In the genomic region with DNA sequence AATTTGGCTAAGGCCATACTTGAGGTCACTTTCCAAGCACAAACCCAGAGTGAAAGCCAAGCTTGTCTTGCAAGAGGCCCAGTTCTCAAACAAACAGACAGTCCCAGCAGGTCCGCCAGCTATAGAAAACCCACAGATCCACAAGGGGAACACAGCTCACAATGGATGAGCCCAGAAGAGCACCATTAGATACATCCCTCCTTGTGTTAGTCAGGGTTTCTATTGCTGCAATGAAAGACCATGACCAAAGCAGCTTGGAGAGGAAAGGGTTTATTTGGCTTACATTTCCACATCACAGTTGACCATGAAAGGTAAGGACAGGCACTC, we compare ENCODE assay signal across 12 mouse cellular contexts. TPM values are rescaled to one million over a fixed set of nuclear protein-coding genes. Genes with fewer than 3 reads are reported as not detected.
DNase-seq lines count a peak whose midpoint lies in the region; ATAC-seq lines count a peak whose summit lies in the region.
"Had no signal": no experiment of that assay in that cellular context is flagged by ENCODE, and none has a peak within 500 bp of the region (broad histone marks: within the 10 kb centered on the region; RNA-seq: fewer than 3 reads in every experiment).

No protein-coding gene starts in this region.

- no peaks in the 10 kb centered on the region for H3K9me3 ChIP-seq in kidney, embryonic 15.5 days (replicated peaks)
- no peaks in the 10 kb centered on the region for H3K9me3 ChIP-seq in embryonic facial prominence, embryonic 14.5 days (ENCODE audit: control insufficient read depth, low read length)
- no peaks in the 10 kb centered on the region for H3K9me3 ChIP-seq in forebrain, embryonic 14.5 days (replicated peaks; ENCODE audit: control insufficient read depth, low read length)
- H3K9me3 ChIP-seq in limb, embryonic 12.5 days, result no peaks in the 10 kb centered on the region
- H3K9me3 ChIP-seq: heart, embryonic 13.5 days; megakaryocyte, embryonic 14.5 days had no signal

- no peak for ATAC-seq in kidney, embryonic 15.5 days (replicated peaks; ENCODE audit: low FRiP score)
- 0 out of 2 replicates have a peak, but pooled peaks have one; percentile 10 for ATAC-seq in embryonic facial prominence, embryonic 14.5 days (ENCODE audit: low read depth)
- ATAC-seq in forebrain, embryonic 14.5 days, result 0 out of 2 replicates have a peak, but pooled peaks have one; percentile 3
- ATAC-seq in limb, embryonic 12.5 days (ENCODE audit: insufficient number of reproducible peaks, insufficient read depth, low FRiP score, low TSS enrichment, low read depth), result no peak

- DNase-seq in kidney, postnatal 10 days, result no peak
- DNase-seq in embryonic facial prominence, embryonic 14.5 days (ENCODE audit: low spot score), result no peak
- DNase-seq in forebrain, embryonic 14.5 days (ENCODE audit: low spot score), result no peak
- DNase-seq in adrenal gland, postnatal 25 days, result no peak
- DNase-seq in left cerebral cortex, adult 9 months (ENCODE audit: low spot score in 2 of 2), result no peak

- H3K4me3 ChIP-seq in kidney, embryonic 15.5 days (replicated peaks), result no peak overlapping the region
- H3K4me3 ChIP-seq in embryonic facial prominence, embryonic 14.5 days (ENCODE audit: low read depth, low read length), result no peak overlapping the region
- no peak overlapping the region for H3K4me3 ChIP-seq in forebrain, embryonic 14.5 days (ENCODE audit: low read depth, low read length)
- no peak overlapping the region for H3K4me3 ChIP-seq in limb, embryonic 12.5 days (replicated peaks)
- H3K4me3 ChIP-seq: left cerebral cortex, adult 2 months had no signal

- H3K4me1 ChIP-seq in kidney, embryonic 15.5 days, result peaks cover 56% of the 10 kb centered on the region
- peaks cover 13% of the 10 kb centered on the region for H3K4me1 ChIP-seq in embryonic facial prominence, embryonic 14.5 days (ENCODE audit: control insufficient read depth, insufficient read depth, low read length)
- H3K4me1 ChIP-seq in forebrain, embryonic 14.5 days (ENCODE audit: control insufficient read depth, insufficient read depth, low read length), result peaks cover 5% of the 10 kb centered on the region; the same call in 1 of the 2 replicates
- H3K4me1 ChIP-seq in limb, embryonic 12.5 days (replicated peaks), result peaks cover 14% of the 10 kb centered on the region

- H3K4me2 ChIP-seq in kidney, embryonic 15.5 days, result no peak overlapping the region
- H3K4me2 ChIP-seq in embryonic facial prominence, embryonic 14.5 days (ENCODE audit: low read depth, low read length), result no peak overlapping the region
- no peak overlapping the region for H3K4me2 ChIP-seq in forebrain, embryonic 14.5 days (ENCODE audit: low read length)
- H3K4me2 ChIP-seq in limb, embryonic 12.5 days, result no peak overlapping the region

- no peaks in the 10 kb centered on the region for H3K36me3 ChIP-seq in kidney, embryonic 15.5 days
- no peaks in the 10 kb centered on the region for H3K36me3 ChIP-seq in embryonic facial prominence, embryonic 14.5 days (ENCODE audit: control insufficient read depth, insufficient read depth, low read length)
- no peaks in the 10 kb centered on the region for H3K36me3 ChIP-seq in forebrain, embryonic 14.5 days (ENCODE audit: control insufficient read depth, insufficient read depth, low read length)
- no peaks in the 10 kb centered on the region for H3K36me3 ChIP-seq in limb, embryonic 12.5 days
- H3K36me3 ChIP-seq: heart, embryonic 13.5 days had no signal

- 95% methylated on average over 1 of the region's 1 CpGs for WGBS in kidney, embryonic 15.5 days
- 63% methylated on average over 1 of the region's 1 CpGs for WGBS in embryonic facial prominence, embryonic 14.5 days
- 78% methylated on average over 1 of the region's 1 CpGs for WGBS in forebrain, embryonic 14.5 days
- 96% methylated on average over 1 of the region's 1 CpGs for WGBS in limb, embryonic 12.5 days

- H3K27ac ChIP-seq in kidney, embryonic 15.5 days, result 0 out of 2 replicates have a peak overlapping the region, but pooled peaks have one; percentile 4
- no peak overlapping the region for H3K27ac ChIP-seq in embryonic facial prominence, embryonic 14.5 days (replicated peaks; ENCODE audit: low read depth, low read length)
- no peak overlapping the region for H3K27ac ChIP-seq in forebrain, embryonic 14.5 days (ENCODE audit: low read depth, low read length)
- H3K27ac ChIP-seq in limb, embryonic 12.5 days, result no peak overlapping the region
- H3K27ac ChIP-seq: left cerebral cortex, adult 2 months; stomach, postnatal 0 days had no signal

- no peak overlapping the region for H3K9ac ChIP-seq in kidney, embryonic 15.5 days
- no peak overlapping the region for H3K9ac ChIP-seq in embryonic facial prominence, embryonic 14.5 days (ENCODE audit: low read depth, low read length)
- H3K9ac ChIP-seq in forebrain, embryonic 14.5 days (ENCODE audit: low read length), result no peak overlapping the region
- 0 out of 2 replicates have a peak overlapping the region, but pooled peaks have one; percentile 3 for H3K9ac ChIP-seq in limb, embryonic 12.5 days (replicated peaks)

- peaks cover 9% of the 10 kb centered on the region; the same call in 1 of the 2 replicates for H3K27me3 ChIP-seq in kidney, embryonic 15.5 days
- H3K27me3 ChIP-seq in embryonic facial prominence, embryonic 14.5 days (replicated peaks; ENCODE audit: control insufficient read depth, insufficient read depth, low read length), result no peaks in the 10 kb centered on the region
- no peaks in the 10 kb centered on the region for H3K27me3 ChIP-seq in forebrain, embryonic 14.5 days (replicated peaks; ENCODE audit: control insufficient read depth, insufficient read depth, low read length)
- H3K27me3 ChIP-seq in limb, embryonic 12.5 days, result peaks cover 11% of the 10 kb centered on the region; the same call in 1 of the 2 replicates

RNA-seq across cellular contexts. Expression of gene Ggt5, which starts 2.6 kb away (rescaled TPM):
- 6.7 and 7.7 TPM in 2 replicates for polyA plus RNA-seq in kidney, embryonic 15.5 days (2015; fragmentation: Nextera tagmentation; extraction: Ambion mirVana)
- 3.1 and 3.9 TPM in 2 replicates for polyA plus RNA-seq in embryonic facial prominence, embryonic 14.5 days (2014; fragmentation: Nextera tagmentation; extraction: Ambion mirVana)
- 1.8 and 2.1 TPM in 2 replicates for polyA plus RNA-seq in forebrain, embryonic 14.5 days (2014; fragmentation: Nextera tagmentation; extraction: Ambion mirVana)
- polyA plus RNA-seq in limb, embryonic 12.5 days (2016; fragmentation: Nextera tagmentation; extraction: Ambion mirVana), result 0.70 and 1.1 TPM in 2 replicates
- total RNA-seq in adrenal gland, postnatal 25 days (2021), result 5.9 and 6.8 TPM in 2 replicates

RNA-seq across cellular contexts. Expression of gene Ggt1, which starts 25.1 kb away (rescaled TPM):
- polyA plus RNA-seq in kidney, embryonic 15.5 days (2015; fragmentation: Nextera tagmentation; extraction: Ambion mirVana), result 128 and 137 TPM in 2 replicates
- 0.39 and 1.4 TPM in 2 replicates for polyA plus RNA-seq in embryonic facial prominence, embryonic 14.5 days (2014; fragmentation: Nextera tagmentation; extraction: Ambion mirVana)
- polyA plus RNA-seq in forebrain, embryonic 14.5 days (2014; fragmentation: Nextera tagmentation; extraction: Ambion mirVana), result 1.1 and 1.2 TPM in 2 replicates
- polyA plus RNA-seq in limb, embryonic 12.5 days (2016; fragmentation: Nextera tagmentation; extraction: Ambion mirVana), result 0.79 and 0.88 TPM in 2 replicates
- not detected in 2 replicates for total RNA-seq in adrenal gland, postnatal 25 days (2021)

RNA-seq across cellular contexts. Expression of gene Lrrc75b, which starts 26.4 kb away (rescaled TPM):
- polyA plus RNA-seq in kidney, embryonic 15.5 days (2015; fragmentation: Nextera tagmentation; extraction: Ambion mirVana), result 3.0 and 3.1 TPM in 2 replicates
- 5.7 and 7.9 TPM in 2 replicates for polyA plus RNA-seq in embryonic facial prominence, embryonic 14.5 days (2014; fragmentation: Nextera tagmentation; extraction: Ambion mirVana)
- 15.7 and 18.8 TPM in 2 replicates for polyA plus RNA-seq in forebrain, embryonic 14.5 days (2014; fragmentation: Nextera tagmentation; extraction: Ambion mirVana)
- polyA plus RNA-seq in limb, embryonic 12.5 days (2016; fragmentation: Nextera tagmentation; extraction: Ambion mirVana), result 0.93 and 1.3 TPM in 2 replicates
- total RNA-seq in adrenal gland, postnatal 25 days (2021), result 0.67 TPM in 1 of 2 replicates, not detected in the other
- polyA plus RNA-seq: liver, adult 2 months had no signal

RNA-seq across cellular contexts. Expression of gene Susd2, which starts 57.3 kb away (rescaled TPM):
- 16.5 and 22.6 TPM in 2 replicates for polyA plus RNA-seq in kidney, embryonic 15.5 days (2015; fragmentation: Nextera tagmentation; extraction: Ambion mirVana)
- polyA plus RNA-seq in embryonic facial prominence, embryonic 14.5 days (2014; fragmentation: Nextera tagmentation; extraction: Ambion mirVana), result 7.1 and 7.4 TPM in 2 replicates
- polyA plus RNA-seq in forebrain, embryonic 14.5 days (2014; fragmentation: Nextera tagmentation; extraction: Ambion mirVana), result 1.3 TPM in 2 replicates
- 1.5 and 2.2 TPM in 2 replicates for polyA plus RNA-seq in limb, embryonic 12.5 days (2016; fragmentation: Nextera tagmentation; extraction: Ambion mirVana)
- 5.9 and 8.9 TPM in 2 replicates for total RNA-seq in adrenal gland, postnatal 25 days (2021)

Comparison
In these comparisons a context has a peak if more than half of its experiments do, and no peak if none do; other contexts are left out.
1. ATAC-seq: peak in embryonic facial prominence, embryonic 14.5 days (single experiment) and forebrain, embryonic 14.5 days (single experiment); none in kidney, embryonic 15.5 days (single experiment) and limb, embryonic 12.5 days (single experiment).
2. RNA of gene Ggt1, which starts 25.1 kb away (polyA plus RNA-seq): 128 to 137 TPM in kidney, embryonic 15.5 days; 1.1 to 1.2 TPM in forebrain, embryonic 14.5 days, 0.79 to 0.88 TPM in limb, embryonic 12.5 days and 0.39 to 1.4 TPM in embryonic facial prominence, embryonic 14.5 days; every median in the first group is over 10 times any median in the second.